Mouse (Mus musculus): ENCODE results near the gene Mrpl16. TPM values are rescaled to one million over a fixed set of nuclear protein-coding genes. Genes with fewer than 3 reads are reported as not detected.

Gene Mrpl16
- total and polyA plus RNA-seq, 3 experiments = 46.8 to 58.3 TPM; not detected in 1

DNA sequence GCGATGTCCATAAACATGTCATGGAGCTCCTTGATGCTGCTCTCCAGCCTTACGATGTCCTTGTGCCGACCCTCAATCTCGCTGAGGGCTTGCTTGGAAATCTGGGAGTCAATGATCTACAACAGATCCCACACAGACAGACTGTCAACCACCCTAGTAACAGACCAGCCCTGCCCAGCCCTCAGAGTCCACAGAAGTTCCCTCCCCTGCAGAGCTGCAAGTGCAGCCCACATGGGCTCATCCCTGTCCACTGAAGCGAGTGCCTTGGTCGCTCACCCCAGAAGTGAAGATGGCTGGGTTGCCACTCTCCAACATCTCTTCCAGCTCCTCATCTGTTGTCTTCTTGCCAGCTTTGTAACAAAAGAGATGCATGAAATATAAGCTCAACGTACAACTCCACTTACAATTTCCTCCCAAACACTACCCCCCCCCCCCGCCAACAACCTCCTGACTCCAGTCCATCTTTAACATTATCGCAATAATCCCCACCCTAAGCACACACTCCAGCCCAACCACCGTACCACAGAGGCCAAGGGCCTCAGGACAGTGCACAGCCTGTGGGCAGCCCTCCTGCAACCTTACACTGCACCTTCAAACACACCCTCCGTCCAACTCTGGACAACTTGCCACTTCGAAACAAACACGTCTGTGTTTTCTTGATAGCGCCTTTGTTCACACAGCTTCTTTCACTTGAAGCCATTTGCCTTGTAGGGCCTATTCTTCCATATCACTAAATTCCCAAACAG lies 15.4 kb downstream of the Mrpl16 start:
- Histone ChIP-seq H3K27me3 (ENCODE audit: control insufficient read depth in 1 of 2, insufficient read depth in 2 of 2, low read length in 2 of 2) (peaks cover 2 to 4% of the 10 kb centered on the region in 2 experiments; a peak in 2 of 4 replicates), H3K79me2 (ENCODE audit: control insufficient read depth, insufficient read depth, low read length, poor library complexity) (no peaks in the 10 kb centered on the region), H3K4me1 (ENCODE audit: control insufficient read depth in 1 of 2, insufficient read depth in 2 of 2, low read length in 2 of 2) (no peaks in the 10 kb centered on the region), H3K9me3 (replicated peaks; ENCODE audit: insufficient read depth, low read length) (no peaks in the 10 kb centered on the region), H3K36me3 (ENCODE audit: control insufficient read depth in 1 of 2, insufficient read depth in 2 of 2, low read length in 2 of 2) (no peaks in the 10 kb centered on the region), H3K9ac (ENCODE audit: control insufficient read depth, low read depth, low read length, poor library complexity, severe bottlenecking) (no peak overlapping the region), H3K4me3 (ENCODE audit: control insufficient read depth in 1 of 2, insufficient read depth in 1 of 2, low read depth in 2 of 2, low read length in 2 of 2) (no peak overlapping the region), H3K27ac (ENCODE audit: control insufficient read depth, low read depth, low read length) (no peak overlapping the region)
- DNase-seq (ENCODE audit: low read depth, low spot score) = no peak
- TF ChIP-seq MEF2A (IDR thresholded peaks at IDR 0.05; ENCODE audit: extremely low read depth, insufficient replicate concordance, low read depth, low read length, poor library complexity, severe bottlenecking) = no peak

DNA sequence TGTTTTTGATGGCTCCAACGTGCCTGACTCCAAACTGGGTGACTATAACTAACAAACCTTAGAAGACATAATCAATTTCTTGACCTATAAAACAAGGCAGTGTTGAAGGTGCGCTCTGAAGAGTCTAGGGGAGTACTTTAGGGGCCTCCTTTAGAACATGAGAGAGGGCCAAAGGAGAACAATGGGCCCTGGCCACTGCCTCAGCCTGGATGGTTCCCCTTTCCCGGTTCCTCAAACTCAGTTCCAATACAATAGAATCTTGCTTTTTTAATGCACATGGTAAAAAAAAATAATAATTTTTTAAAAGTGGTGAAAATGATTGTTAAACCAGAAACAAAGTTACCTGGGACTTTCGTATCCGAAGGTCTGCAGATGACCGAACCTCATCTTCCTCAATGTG lies 17.6 kb downstream of the Mrpl16 start:
- TF ChIP-seq NELFE (IDR thresholded peaks at IDR 0.05; ENCODE audit: low read depth, low read length) (no peak), E2F4 (IDR thresholded peaks at IDR 0.05; ENCODE audit: borderline replicate concordance, low read depth, low read length) (no peak), MYB (IDR thresholded peaks at IDR 0.05; ENCODE audit: low read depth, low read length) (no peak), ETS1 (IDR thresholded peaks at IDR 0.05; ENCODE audit: low read depth, low read length) (no peak), TBP (IDR thresholded peaks at IDR 0.05; ENCODE audit: low read depth, low read length) (no peak), MAZ (IDR thresholded peaks at IDR 0.05; ENCODE audit: low read depth, low read length) (no peak), RCOR1 (IDR thresholded peaks at IDR 0.05; ENCODE audit: low read depth, low read length) (no peak), TAL1 (IDR thresholded peaks at IDR 0.05; ENCODE audit: low read length) (no peak), USF1 (IDR thresholded peaks at IDR 0.05; ENCODE audit: low read depth, low read length) (no peak), KAT2A (conservative IDR thresholded peaks at IDR 0.05; ENCODE audit: low read depth, low read length) (no peak), JUND (IDR thresholded peaks at IDR 0.05; ENCODE audit: low read depth, low read length) (no peak), CHD1 (IDR thresholded peaks at IDR 0.05; ENCODE audit: low read depth, low read length) (no peak), BHLHE40 (IDR thresholded peaks at IDR 0.05; ENCODE audit: borderline replicate concordance, low read depth, low read length) (no peak)
- no peaks in the 10 kb centered on the region for H3K4me1 ChIP-seq (ENCODE audit: control insufficient read depth in 1 of 2, insufficient read depth in 2 of 2, low read length in 2 of 2)
- H3K27ac ChIP-seq (ENCODE audit: control insufficient read depth, low read depth, low read length) = no peak overlapping the region
- DNase-seq (ENCODE audit: low read depth, low spot score) = no peak
- H3K9me3 ChIP-seq (replicated peaks; ENCODE audit: insufficient read depth, low read length) = no peaks in the 10 kb centered on the region
- no peak overlapping the region for H3K9ac ChIP-seq (ENCODE audit: control insufficient read depth, low read depth, low read length, poor library complexity, severe bottlenecking)
- no peaks in the 10 kb centered on the region for H3K79me2 ChIP-seq (ENCODE audit: control insufficient read depth, insufficient read depth, low read length, poor library complexity)
- peaks cover 2 to 4% of the 10 kb centered on the region in 2 experiments; a peak in 2 of 4 replicates for H3K27me3 ChIP-seq (ENCODE audit: control insufficient read depth in 1 of 2, insufficient read depth in 2 of 2, low read length in 2 of 2)
- H3K4me3 ChIP-seq (ENCODE audit: control insufficient read depth in 1 of 2, insufficient read depth in 1 of 2, low read depth in 2 of 2, low read length in 2 of 2) = no peak overlapping the region
- H3K36me3 ChIP-seq (ENCODE audit: control insufficient read depth in 1 of 2, insufficient read depth in 2 of 2, low read length in 2 of 2) = no peaks in the 10 kb centered on the region
